Mouse (Mus musculus): ENCODE data around the gene Fam104a.

The Fam104a gene

GRCm38 (mm10) chr11:113645181-113645580 is 38.8 kb downstream of the Fam104a start:
- ATAC-seq (ENCODE audit: insufficient number of reproducible peaks, low FRiP score, low TSS enrichment), result no peak

- no peak for ATAC-seq (ENCODE audit: insufficient number of reproducible peaks, low FRiP score, low TSS enrichment)
These were observed 45.3 kb downstream of the Fam104a start for GRCm38 (mm10) chr11:113638680-113639079.

- no peak for ATAC-seq (ENCODE audit: insufficient number of reproducible peaks, low FRiP score, low TSS enrichment)
These were observed 49.2 kb downstream of the Fam104a start for GRCm38 (mm10) chr11:113634699-113635121.

GRCm38 (mm10) chr11:113633398-113633797 is 50.6 kb downstream of the Fam104a start:
- ATAC-seq (ENCODE audit: insufficient number of reproducible peaks, low FRiP score, low TSS enrichment), result no peak

- no peak for ATAC-seq (ENCODE audit: insufficient number of reproducible peaks, low FRiP score, low TSS enrichment)
These were observed 51.7 kb downstream of the Fam104a start for GRCm38 (mm10) chr11:113632303-113632702.

GRCm38 (mm10) chr11:113631862-113632261 is 52.1 kb downstream of the Fam104a start:
- no peak for ATAC-seq (ENCODE audit: insufficient number of reproducible peaks, low FRiP score, low TSS enrichment)

GRCm38 (mm10) chr11:113631302-113631701 is 52.7 kb downstream of the Fam104a start:
- no peak for ATAC-seq (ENCODE audit: insufficient number of reproducible peaks, low FRiP score, low TSS enrichment)

GRCm38 (mm10) chr11:113630642-113631041 is 53.3 kb downstream of the Fam104a start:
- no peak for ATAC-seq (ENCODE audit: insufficient number of reproducible peaks, low FRiP score, low TSS enrichment)

GRCm38 (mm10) chr11:113627785-113628184 is 56.2 kb downstream of the Fam104a start:
- no peak for ATAC-seq (ENCODE audit: insufficient number of reproducible peaks, low FRiP score, low TSS enrichment)

GRCm38 (mm10) chr11:113625437-113625836 is 58.5 kb downstream of the Fam104a start:
- ATAC-seq (ENCODE audit: insufficient number of reproducible peaks, low FRiP score, low TSS enrichment), result no peak

- ATAC-seq (ENCODE audit: insufficient number of reproducible peaks, low FRiP score, low TSS enrichment), result no peak
These were observed 61.9 kb downstream of the Fam104a start for GRCm38 (mm10) chr11:113622028-113622427.

GRCm38 (mm10) chr11:113621001-113621400 is 63.0 kb downstream of the Fam104a start:
- ATAC-seq (ENCODE audit: insufficient number of reproducible peaks, low FRiP score, low TSS enrichment), result no peak

GRCm38 (mm10) chr11:113619420-113620080 is 64.4 kb downstream of the Fam104a start:
- no peak for ATAC-seq (ENCODE audit: insufficient number of reproducible peaks, low FRiP score, low TSS enrichment)

GRCm38 (mm10) chr11:113618672-113619419 is 65.1 kb downstream of the Fam104a start, which contains the start of gene Sstr2:
Sstr2 (plus strand) TSS chr11:113619342.
- peak; percentile 53; the same call in 1 of the 2 replicates for ATAC-seq (ENCODE audit: insufficient number of reproducible peaks, low FRiP score, low TSS enrichment)

- no peak for ATAC-seq (ENCODE audit: insufficient number of reproducible peaks, low FRiP score, low TSS enrichment)
These were observed 65.7 kb downstream of the Fam104a start for GRCm38 (mm10) chr11:113618303-113618671.

GRCm38 (mm10) chr11:113617132-113617911 is 66.6 kb downstream of the Fam104a start:
- no peak for ATAC-seq (ENCODE audit: insufficient number of reproducible peaks, low FRiP score, low TSS enrichment)

- ATAC-seq (ENCODE audit: insufficient number of reproducible peaks, low FRiP score, low TSS enrichment), result no peak
These were observed 69.5 kb downstream of the Fam104a start for GRCm38 (mm10) chr11:113614476-113614875.

- ATAC-seq (ENCODE audit: insufficient number of reproducible peaks, low FRiP score, low TSS enrichment), result no peak
These were observed 72.0 kb downstream of the Fam104a start for GRCm38 (mm10) chr11:113611664-113612611.
